Mouse (Mus musculus): ENCODE data around the gene Gemin4.

- no peak for TF ChIP-seq CTCF (IDR thresholded peaks at IDR 0.05; ENCODE audit: borderline replicate concordance, extremely low read depth, insufficient read depth, insufficient read length)
- no peak for TF ChIP-seq POLR2A (IDR thresholded peaks at IDR 0.05; ENCODE audit: borderline replicate concordance, extremely low read depth, insufficient read depth, insufficient read length, poor library complexity, severe bottlenecking)
Measured at GRCm38 (mm10) chr11:76213841-76214240, 3.6 kb downstream of the Gemin4 start.

Measured in brain, embryonic 14.5 days (tissue).